Mouse (Mus musculus) ES-E14 (cell line): Measurements from ENCODE around the gene Tmem60. TPM values are rescaled to one million over a fixed set of nuclear protein-coding genes. Genes with fewer than 3 reads are reported as not detected.

Experiments
- DNase-seq: peaks from one replicate; pipeline ENCODE4 v3.0.0-alpha.2; 2013; ENCODE audit warnings: low read depth, low spot score
- H3K27ac ChIP-seq: 2 replicates; pipeline ENCODE4 v1.5.1; 2012; ENCODE audit warnings: low read depth, mild to moderate bottlenecking, low read length, moderate library complexity, mixed read lengths; ENCODE audit not compliant: poor library complexity, insufficient read depth, severe bottlenecking
- H3K36me3 ChIP-seq: 2 replicates; pipeline ENCODE4 v1.6.1; 2012; ENCODE audit warnings: mild to moderate bottlenecking, low read length, moderate library complexity, mixed read lengths; ENCODE audit not compliant: control insufficient read depth, poor library complexity, insufficient read depth, severe bottlenecking
- H3K4me1 ChIP-seq, 2 experiments: fragments of 150-350 bp in 1 of 2; sonication (generic) in 1 of 2; 2 replicates each; pipeline ENCODE4 v1.6.1; 2012; ENCODE audit warnings: low read length in 2 of 2, mild to moderate bottlenecking in 1 of 2, mixed read lengths in 1 of 2; ENCODE audit not compliant: control insufficient read depth in 2 of 2, insufficient read depth in 2 of 2, poor library complexity in 1 of 2
- H3K4me3 ChIP-seq, 2 experiments: fragments of 150-350 bp in 1 of 2; sonication (generic) in 1 of 2; 2 replicates each; pipeline ENCODE4 v1.5.1; 2012; ENCODE audit warnings: low read length in 2 of 2, low read depth in 1 of 2, mild to moderate bottlenecking in 1 of 2, mixed read lengths in 1 of 2; ENCODE audit not compliant: insufficient read depth in 1 of 2, poor library complexity in 1 of 2, severe bottlenecking in 1 of 2
- H3K9ac ChIP-seq: 2 replicates; pipeline ENCODE4 v1.6.1; 2012; ENCODE audit warnings: low read depth, mild to moderate bottlenecking, low read length, mixed read lengths; ENCODE audit not compliant: poor library complexity, insufficient read depth, severe bottlenecking
- H3K9me3 ChIP-seq: fragments of 150-350 bp; sonication (generic); 2 replicates; pipeline ENCODE4 v1.6.1; 2012; ENCODE audit warnings: low read depth, mild to moderate bottlenecking, low read length; ENCODE audit not compliant: control insufficient read depth, insufficient read depth
- CHD2 ChIP-seq: IDR thresholded peaks from 2 replicates; pipeline ENCODE4 v1.6.1; 2014; ENCODE audit warnings: mild to moderate bottlenecking, low read depth, low read length, inconsistent platforms
- HCFC1 ChIP-seq: IDR thresholded peaks from 2 replicates; pipeline ENCODE4 v1.6.1; 2012; ENCODE audit warnings: low read length, inconsistent platforms, borderline replicate concordance; ENCODE audit not compliant: insufficient read depth
- MAFK ChIP-seq: IDR thresholded peaks from 2 replicates; pipeline ENCODE4 v1.6.1; 2014; ENCODE audit warnings: mild to moderate bottlenecking, low read depth, low read length, inconsistent platforms; ENCODE audit not compliant: insufficient read depth
- ZC3H11A ChIP-seq: IDR thresholded peaks from 2 replicates; pipeline ENCODE4 v1.6.1; 2012; ENCODE audit warnings: low read depth, mild to moderate bottlenecking, inconsistent platforms, low read length, borderline replicate concordance
- ZNF384 ChIP-seq: IDR thresholded peaks from 2 replicates; pipeline ENCODE4 v1.6.1; 2012; ENCODE audit warnings: low read depth, low read length, inconsistent platforms
- in situ Hi-C, 2 experiments: fragments of 600-800 bp; cut with MboI; formaldehyde crosslinking; loops; one replicate each; pipeline ENCODE4 v1.15.1; 2025; ENCODE audit warnings: low sequenced_read_pairs in 2 of 2, inconsistent platforms in 1 of 2; ENCODE audit not compliant: unreplicated experiment in 2 of 2
- total RNA-seq: library from RNA; depleted of rRNA; stranded (reverse); fragments of 300-350 nt; gene quantifications from 2 replicates; pipeline ENCODE4 v1.2.3, GENCODE M21; 2012

The Tmem60 gene
- total RNA-seq, 1 experiment = 19.1 TPM

GRCm38 (mm10) chr5:20918967-20919366, 37.0 kb downstream of the Tmem60 start:
- no peak overlapping the region for H3K27ac ChIP-seq
- H3K9ac ChIP-seq = no peak overlapping the region
- H3K4me1 ChIP-seq = no peaks in the 10 kb centered on the region; a peak in 1 of 4 replicates
- peaks cover 3% of the 10 kb centered on the region; the same call in 1 of the 2 replicates for H3K36me3 ChIP-seq
- TF ChIP-seq ZNF384 (no peak), CHD2 (no peak), ZC3H11A (no peak), HCFC1 (no peak), MAFK (peak; percentile 92)
- no peak overlapping the region for H3K4me3 ChIP-seq
- in situ Hi-C loops = no loop called here
- H3K9me3 ChIP-seq = no peaks in the 10 kb centered on the region
- DNase-seq = no peak

- TF ChIP-seq MAFK = no peak
- no peak for TF ChIP-seq ZNF384
- TF ChIP-seq ZC3H11A = no peak
- TF ChIP-seq CHD2 = no peak
- TF ChIP-seq HCFC1 = no peak
- no peak overlapping the region for H3K4me3 ChIP-seq
- no peak overlapping the region for H3K27ac ChIP-seq
Observed at GRCm38 (mm10) chr5:20919566-20919965, 37.6 kb downstream of the Tmem60 start.

GRCm38 (mm10) chr5:20924608-20925007, 42.6 kb downstream of the Tmem60 start:
- Histone ChIP-seq H3K36me3 (peaks cover 3% of the 10 kb centered on the region; the same call in 1 of the 2 replicates), H3K9me3 (no peaks in the 10 kb centered on the region), H3K27ac (no peak overlapping the region), H3K4me3 (no peak overlapping the region), H3K4me1 (peaks cover 0 to under 1% of the 10 kb centered on the region in 2 experiments; a peak in 2 of 4 replicates), H3K9ac (no peak overlapping the region)
- TF ChIP-seq ZC3H11A (no peak), HCFC1 (no peak), MAFK (no peak)
- DNase-seq = no peak
- in situ Hi-C loops = no loop called here

More at GRCm38 (mm10) chr5:20919566-20919965, 37.6 kb downstream of the Tmem60 start:
- peaks cover 3% of the 10 kb centered on the region; the same call in 1 of the 2 replicates for H3K36me3 ChIP-seq
- H3K9me3 ChIP-seq = no peaks in the 10 kb centered on the region
- H3K9ac ChIP-seq = no peak overlapping the region
- in situ Hi-C loops = no loop called here
- H3K4me1 ChIP-seq = no peaks in the 10 kb centered on the region; a peak in 1 of 4 replicates
- no peak for DNase-seq

GRCm38 (mm10) chr5:20925451-20925850, 43.5 kb downstream of the Tmem60 start:
- H3K9ac ChIP-seq = no peak overlapping the region; the same call in 1 of the 2 replicates
- in situ Hi-C loops = no loop called here
- no peak overlapping the region for H3K27ac ChIP-seq
- no peak for TF ChIP-seq ZC3H11A
- TF ChIP-seq MAFK = no peak
- TF ChIP-seq CHD2 = no peak
- TF ChIP-seq HCFC1 = no peak
- no peak for TF ChIP-seq ZNF384
- H3K4me3 ChIP-seq = no peak overlapping the region
- H3K4me1 ChIP-seq = peaks cover 0 to 8% of the 10 kb centered on the region in 2 experiments; a peak in 2 of 4 replicates
- no peak for DNase-seq
- peaks cover 3% of the 10 kb centered on the region; the same call in 1 of the 2 replicates for H3K36me3 ChIP-seq
- H3K9me3 ChIP-seq = no peaks in the 10 kb centered on the region

- Histone ChIP-seq H3K27ac (0 out of 2 replicates have a peak overlapping the region, but pooled peaks have one; percentile 15), H3K4me1 (peaks cover 5 to 8% of the 10 kb centered on the region in 2 experiments), H3K9me3 (no peaks in the 10 kb centered on the region), H3K4me3 (no peak overlapping the region), H3K9ac (no peak overlapping the region), H3K36me3 (no peaks in the 10 kb centered on the region)
- TF ChIP-seq ZC3H11A (no peak), ZNF384 (no peak), HCFC1 (no peak), CHD2 (no peak), MAFK (no peak)
- in situ Hi-C loops = no loop called here
- DNase-seq = no peak
Observed at GRCm38 (mm10) chr5:20929669-20930151, 47.7 kb downstream of the Tmem60 start.
